In genomic region chr7:45125649-45126048, GRCm38 (mm10) we compare ENCODE assay signal across 12 mouse cellular contexts. TPM values are rescaled to one million over a fixed set of nuclear protein-coding genes. Genes with fewer than 3 reads are reported as not detected.
A peak's percentile ranks its signal among the peaks of the same experiment; 100 is the strongest.
DNase-seq lines count a peak whose midpoint lies in the region; ATAC-seq and TF ChIP-seq lines count a peak whose summit lies in the region.
"Not testable (repeated sequence)": the region's sequence is repeated elsewhere in the genome, so short reads cannot be mapped to it uniquely, and the experiment has no call there.
"Had no signal": no experiment of that assay in that cellular context is flagged by ENCODE, and none has a peak within 500 bp of the region (broad histone marks: within the 10 kb centered on the region; RNA-seq: fewer than 3 reads in every experiment).

No protein-coding gene starts in this region.

- H3K9me3 ChIP-seq in heart, embryonic 11.5 days (replicated peaks; ENCODE audit: control insufficient read depth, low read length); intestine, embryonic 14.5 days (ENCODE audit: control insufficient read depth, low read length); limb, embryonic 11.5 days (ENCODE audit: control insufficient read depth, low read length); liver, embryonic 16.5 days (replicated peaks; ENCODE audit: control insufficient read depth, low read length): not testable (repeated sequence)

- H3K79me2 ChIP-seq in myocyte (ENCODE audit: control insufficient read depth, insufficient read depth), result peaks cover 44% of the 10 kb centered on the region

- not testable (repeated sequence) for H3K27me3 ChIP-seq in heart, embryonic 11.5 days (ENCODE audit: control insufficient read depth, insufficient read depth, low read length); intestine, embryonic 14.5 days (replicated peaks; ENCODE audit: control insufficient read depth, insufficient read depth, low read length); limb, embryonic 11.5 days (ENCODE audit: control insufficient read depth, insufficient read depth, low read length); liver, embryonic 16.5 days (ENCODE audit: control insufficient read depth, insufficient read depth, low read depth, low read length); myocyte (ENCODE audit: control insufficient read depth, insufficient read depth, insufficient read length)

- not testable (repeated sequence) for ATAC-seq in heart, embryonic 11.5 days (replicated peaks; ENCODE audit: insufficient number of reproducible peaks, low FRiP score, low TSS enrichment); intestine, embryonic 14.5 days (replicated peaks; ENCODE audit: low FRiP score, low TSS enrichment, low read depth); limb, embryonic 11.5 days (ENCODE audit: insufficient number of reproducible peaks, low FRiP score, low TSS enrichment, low read depth); liver, embryonic 16.5 days (ENCODE audit: low read depth)

- H3K9ac ChIP-seq in heart, embryonic 11.5 days (ENCODE audit: low read depth, low read length); intestine, embryonic 14.5 days (ENCODE audit: low read length); liver, embryonic 16.5 days (ENCODE audit: low read depth, low read length): not testable (repeated sequence)
- H3K9ac ChIP-seq in limb, embryonic 11.5 days (ENCODE audit: low read length), result peak overlapping the region; percentile 1; the same call in 1 of the 2 replicates

- peak overlapping the region; percentile 77; the same call in 1 of the 2 replicates for H3K27ac ChIP-seq in embryonic fibroblast, embryonic 13.5 days (ENCODE audit: insufficient read depth, low read length)
- H3K27ac ChIP-seq in heart, embryonic 11.5 days (ENCODE audit: low read depth, low read length), result 0 out of 2 replicates have a peak overlapping the region, but pooled peaks have one; percentile 29
- peak overlapping the region; percentile 9; the same call in 1 of the 2 replicates for H3K27ac ChIP-seq in intestine, embryonic 14.5 days (ENCODE audit: low read depth)
- H3K27ac ChIP-seq in limb, embryonic 11.5 days (replicated peaks; ENCODE audit: low read depth, low read length), result peak overlapping the region; percentile 39; the same call in 1 of the 2 replicates
- not testable (repeated sequence) for H3K27ac ChIP-seq in liver, embryonic 16.5 days (ENCODE audit: low read length)

- peak; percentile 19 for DNase-seq in adrenal gland, adult 2 months
- not testable (repeated sequence) for DNase-seq in intestine, embryonic 14.5 days (ENCODE audit: low spot score); limb, embryonic 11.5 days (ENCODE audit: low spot score)

- not testable (repeated sequence) for H3K4me1 ChIP-seq in embryonic fibroblast, embryonic 13.5 days (ENCODE audit: control insufficient read depth, insufficient read depth, low read length)
- H3K4me1 ChIP-seq in heart, embryonic 11.5 days (ENCODE audit: control insufficient read depth, insufficient read depth, low read length), result peaks cover 35% of the 10 kb centered on the region
- peaks cover 39% of the 10 kb centered on the region for H3K4me1 ChIP-seq in intestine, embryonic 14.5 days (replicated peaks; ENCODE audit: control insufficient read depth, insufficient read depth, low read length)
- peaks cover 38% of the 10 kb centered on the region for H3K4me1 ChIP-seq in limb, embryonic 11.5 days (ENCODE audit: control insufficient read depth, insufficient read depth, low read length)
- H3K4me1 ChIP-seq in liver, embryonic 16.5 days (ENCODE audit: control insufficient read depth, low read depth, low read length), result peaks cover 58% of the 10 kb centered on the region

- not testable (repeated sequence) for TF ChIP-seq CTCF in embryonic fibroblast, embryonic 13.5 days (IDR thresholded peaks at IDR 0.05; ENCODE audit: borderline replicate concordance, insufficient read depth, low read length)

- H3ac ChIP-seq in myocyte (ENCODE audit: control insufficient read depth, insufficient read length), result peak overlapping the region; percentile 63

- not testable (repeated sequence) for TF ChIP-seq POLR2A in embryonic fibroblast, embryonic 13.5 days (IDR thresholded peaks at IDR 0.05; ENCODE audit: low read depth, low read length); myocyte (IDR thresholded peaks at IDR 0.05; ENCODE audit: insufficient read length, low read depth)

- peak overlapping the region; percentile 99 for H3K4me3 ChIP-seq in embryonic fibroblast, embryonic 13.5 days (ENCODE audit: insufficient read depth, low read length)
- H3K4me3 ChIP-seq in heart, embryonic 11.5 days (ENCODE audit: low read depth, low read length); liver, embryonic 16.5 days (ENCODE audit: low read depth, low read length): not testable (repeated sequence)
- H3K4me3 ChIP-seq in intestine, embryonic 14.5 days (ENCODE audit: low read depth, low read length), result peak overlapping the region; percentile 100
- H3K4me3 ChIP-seq in limb, embryonic 11.5 days (ENCODE audit: low read depth, low read length), result 0 out of 2 replicates have a peak overlapping the region, but pooled peaks have one; percentile 8
- H3K4me3 ChIP-seq in myocyte, result peak overlapping the region; percentile 81

- WGBS in heart, embryonic 11.5 days (ENCODE audit: insufficient replicate concordance), result 75% methylated on average over 5 of the region's 5 CpGs
- 72% methylated on average over 5 of the region's 5 CpGs for WGBS in intestine, embryonic 14.5 days
- WGBS in limb, embryonic 11.5 days, result 59% methylated on average over 5 of the region's 5 CpGs
- 66% methylated on average over 5 of the region's 5 CpGs for WGBS in liver, embryonic 16.5 days (ENCODE audit: insufficient replicate concordance)

- peaks cover 45% of the 10 kb centered on the region for H3K36me3 ChIP-seq in heart, embryonic 11.5 days (ENCODE audit: control insufficient read depth, insufficient read depth, low read length)
- peaks cover 55% of the 10 kb centered on the region for H3K36me3 ChIP-seq in intestine, embryonic 14.5 days (ENCODE audit: control insufficient read depth, insufficient read depth, low read length)
- H3K36me3 ChIP-seq in limb, embryonic 11.5 days (ENCODE audit: control insufficient read depth, insufficient read depth, low read length), result peaks cover 45% of the 10 kb centered on the region
- peaks cover 42% of the 10 kb centered on the region for H3K36me3 ChIP-seq in liver, embryonic 16.5 days (ENCODE audit: control insufficient read depth, insufficient read depth)
- peaks cover 46% of the 10 kb centered on the region for H3K36me3 ChIP-seq in myocyte (ENCODE audit: control insufficient read depth, insufficient read depth)

- H3K4me2 ChIP-seq in heart, embryonic 11.5 days, result peak overlapping the region; percentile 61
- H3K4me2 ChIP-seq in intestine, embryonic 14.5 days (ENCODE audit: low read length), result peak overlapping the region; percentile 97
- H3K4me2 ChIP-seq in limb, embryonic 11.5 days (ENCODE audit: low read depth, severe bottlenecking), result peak overlapping the region; percentile 91; the same call in 1 of the 2 replicates
- H3K4me2 ChIP-seq in liver, embryonic 16.5 days (ENCODE audit: low read depth, low read length), result 0 out of 2 replicates have a peak overlapping the region, but pooled peaks have one; percentile 0
- H3K4me2 ChIP-seq in myocyte (ENCODE audit: low read depth), result peak overlapping the region; percentile 99

RNA-seq across cellular contexts. Expression of gene Rps11, which starts 1.4 kb away (rescaled TPM):
- 1,000 to 10,000 TPM; 1,290 to 1,478 TPM for total RNA-seq in adrenal gland, adult 2 months (2021)
- polyA plus RNA-seq in adrenal gland, adult 2 months (2012; rRNA removed), result 60.0 and 80.0 TPM in 2 replicates
- 1,929 and 1,977 TPM in 2 replicates for polyA plus RNA-seq in embryonic fibroblast, embryonic 13.5 days (2011; ENCODE audit: insufficient read length, low read depth, missing spikeins)
- polyA plus RNA-seq in heart, embryonic 11.5 days (2014; fragmentation: Nextera tagmentation; extraction: Ambion mirVana), result 1,168 and 1,305 TPM in 2 replicates
- polyA plus RNA-seq in intestine, embryonic 14.5 days (2014; fragmentation: Nextera tagmentation; extraction: Ambion mirVana), result 1,923 and 1,961 TPM in 2 replicates
- 1,759 and 1,785 TPM in 2 replicates for polyA plus RNA-seq in limb, embryonic 11.5 days (2014; fragmentation: Nextera tagmentation; extraction: Ambion mirVana)
- 646 and 744 TPM in 2 replicates for polyA plus RNA-seq in liver, embryonic 16.5 days (2015; fragmentation: Nextera tagmentation; extraction: Ambion mirVana)
- 2,217 TPM for polyA plus RNA-seq in myocyte (2012; fragmentation: generic; extraction: Trizol)

RNA-seq across cellular contexts. Expression of gene Rpl13a, which starts 2.9 kb away (rescaled TPM):
- 1,000 to 10,000 TPM; 1,285 to 1,750 TPM for total RNA-seq in adrenal gland, adult 2 months (2021)
- polyA plus RNA-seq in adrenal gland, adult 2 months (2012; rRNA removed), result 476 and 515 TPM in 2 replicates
- 3,288 and 3,370 TPM in 2 replicates for polyA plus RNA-seq in embryonic fibroblast, embryonic 13.5 days (2011; ENCODE audit: insufficient read length, low read depth, missing spikeins)
- 981 and 1,056 TPM in 2 replicates for polyA plus RNA-seq in heart, embryonic 11.5 days (2014; fragmentation: Nextera tagmentation; extraction: Ambion mirVana)
- polyA plus RNA-seq in intestine, embryonic 14.5 days (2014; fragmentation: Nextera tagmentation; extraction: Ambion mirVana), result 1,687 and 1,710 TPM in 2 replicates
- 1,469 and 1,490 TPM in 2 replicates for polyA plus RNA-seq in limb, embryonic 11.5 days (2014; fragmentation: Nextera tagmentation; extraction: Ambion mirVana)
- polyA plus RNA-seq in liver, embryonic 16.5 days (2015; fragmentation: Nextera tagmentation; extraction: Ambion mirVana), result 558 and 645 TPM in 2 replicates
- 6,110 TPM for polyA plus RNA-seq in myocyte (2012; fragmentation: generic; extraction: Trizol)

RNA-seq across cellular contexts. Expression of gene Gm45713, which starts 10.4 kb away (rescaled TPM):
- total RNA-seq in adrenal gland, adult 2 months (2021), result not detected
- polyA plus RNA-seq in adrenal gland, adult 2 months (2012; rRNA removed), result 6.3 and 7.4 TPM in 2 replicates
- 1.8 TPM in 2 replicates for polyA plus RNA-seq in embryonic fibroblast, embryonic 13.5 days (2011; ENCODE audit: insufficient read length, low read depth, missing spikeins)
- 0.21 TPM in 2 replicates for polyA plus RNA-seq in heart, embryonic 11.5 days (2014; fragmentation: Nextera tagmentation; extraction: Ambion mirVana)
- 0.72 and 0.81 TPM in 2 replicates for polyA plus RNA-seq in intestine, embryonic 14.5 days (2014; fragmentation: Nextera tagmentation; extraction: Ambion mirVana)
- polyA plus RNA-seq in limb, embryonic 11.5 days (2014; fragmentation: Nextera tagmentation; extraction: Ambion mirVana), result 0.45 TPM in 1 of 2 replicates, not detected in the other
- 0.12 TPM in 1 of 2 replicates, not detected in the other for polyA plus RNA-seq in liver, embryonic 16.5 days (2015; fragmentation: Nextera tagmentation; extraction: Ambion mirVana)
- 3.6 TPM for polyA plus RNA-seq in myocyte (2012; fragmentation: generic; extraction: Trizol)
- total RNA-seq: adrenal gland, postnatal 10 days; gastrocnemius, postnatal 14 days; hindbrain, postnatal 0 days; layer of hippocampus, postnatal 10 days; left cerebral cortex, postnatal 14 days had no signal

RNA-seq across cellular contexts. Expression of gene Flt3l, which starts 10.6 kb away (rescaled TPM):
- total RNA-seq in adrenal gland, adult 2 months (2021), result 10 to 100 TPM; 20.5 to 25.3 TPM
- polyA plus RNA-seq in adrenal gland, adult 2 months (2012; rRNA removed), result 122 TPM in 2 replicates
- polyA plus RNA-seq in embryonic fibroblast, embryonic 13.5 days (2011; ENCODE audit: insufficient read length, low read depth, missing spikeins), result 9.4 and 17.1 TPM in 2 replicates
- 1.6 and 2.5 TPM in 2 replicates for polyA plus RNA-seq in heart, embryonic 11.5 days (2014; fragmentation: Nextera tagmentation; extraction: Ambion mirVana)
- polyA plus RNA-seq in intestine, embryonic 14.5 days (2014; fragmentation: Nextera tagmentation; extraction: Ambion mirVana), result 1.3 and 2.1 TPM in 2 replicates
- polyA plus RNA-seq in limb, embryonic 11.5 days (2014; fragmentation: Nextera tagmentation; extraction: Ambion mirVana), result 0.33 and 0.44 TPM in 2 replicates
- polyA plus RNA-seq in liver, embryonic 16.5 days (2015; fragmentation: Nextera tagmentation; extraction: Ambion mirVana), result 3.0 and 3.1 TPM in 2 replicates
- 7.2 TPM for polyA plus RNA-seq in myocyte (2012; fragmentation: generic; extraction: Trizol)

RNA-seq across cellular contexts. Expression of gene Fcgrt, which starts 22.0 kb away (rescaled TPM):
- total RNA-seq in adrenal gland, adult 2 months (2021), result 100 to 1,000 TPM in 1 of 2 experiments, 10 to 100 TPM in 1; 84.8 to 154 TPM
- 186 and 187 TPM in 2 replicates for polyA plus RNA-seq in adrenal gland, adult 2 months (2012; rRNA removed)
- 41.5 and 64.3 TPM in 2 replicates for polyA plus RNA-seq in embryonic fibroblast, embryonic 13.5 days (2011; ENCODE audit: insufficient read length, low read depth, missing spikeins)
- polyA plus RNA-seq in heart, embryonic 11.5 days (2014; fragmentation: Nextera tagmentation; extraction: Ambion mirVana), result 15.1 and 20.5 TPM in 2 replicates
- polyA plus RNA-seq in intestine, embryonic 14.5 days (2014; fragmentation: Nextera tagmentation; extraction: Ambion mirVana), result 64.1 and 65.1 TPM in 2 replicates
- polyA plus RNA-seq in limb, embryonic 11.5 days (2014; fragmentation: Nextera tagmentation; extraction: Ambion mirVana), result 8.0 and 9.8 TPM in 2 replicates
- 50.6 and 56.1 TPM in 2 replicates for polyA plus RNA-seq in liver, embryonic 16.5 days (2015; fragmentation: Nextera tagmentation; extraction: Ambion mirVana)
- 67.2 TPM for polyA plus RNA-seq in myocyte (2012; fragmentation: generic; extraction: Trizol)

Comparison
In these comparisons a context has a peak if more than half of its experiments do, and no peak if none do; other contexts are left out.
1. H3K4me2 ChIP-seq: peak in every context shown above with its lines; median percentile 99 in myocyte; 97 in intestine, embryonic 14.5 days; 91 in limb, embryonic 11.5 days; 61 in heart, embryonic 11.5 days; 0 in liver, embryonic 16.5 days.